Mouse (Mus musculus): ENCODE results near the gene Oprl1. TPM values are rescaled to one million over a fixed set of nuclear protein-coding genes. Genes with fewer than 3 reads are reported as not detected.

Oprl1 gene
- polyA plus RNA-seq, 1 experiment from 2014 or later = 0.14 TPM

DNA sequence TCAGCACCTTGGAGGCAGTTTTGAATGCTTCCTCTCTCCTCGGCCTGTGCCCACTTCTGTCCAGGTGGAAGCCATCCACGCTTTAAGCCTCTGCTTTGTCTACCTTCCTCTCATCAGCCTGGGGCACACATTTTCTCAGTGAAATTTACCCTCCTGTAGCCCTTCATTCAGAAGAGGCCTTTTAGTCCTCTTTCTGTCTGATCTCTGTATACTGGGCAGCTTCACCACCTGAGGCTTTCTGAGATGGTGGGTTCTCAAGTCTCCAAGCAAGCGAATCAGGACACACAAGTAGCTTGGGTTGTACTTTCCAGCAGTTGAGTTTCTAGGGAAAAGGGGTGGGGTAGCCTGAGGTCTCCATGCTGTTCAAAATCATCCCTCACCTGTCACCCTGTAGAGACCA lies 22.5 kb upstream of the Oprl1 start:
- DNase-seq (ENCODE audit: low spot score) = no peak

DNA sequence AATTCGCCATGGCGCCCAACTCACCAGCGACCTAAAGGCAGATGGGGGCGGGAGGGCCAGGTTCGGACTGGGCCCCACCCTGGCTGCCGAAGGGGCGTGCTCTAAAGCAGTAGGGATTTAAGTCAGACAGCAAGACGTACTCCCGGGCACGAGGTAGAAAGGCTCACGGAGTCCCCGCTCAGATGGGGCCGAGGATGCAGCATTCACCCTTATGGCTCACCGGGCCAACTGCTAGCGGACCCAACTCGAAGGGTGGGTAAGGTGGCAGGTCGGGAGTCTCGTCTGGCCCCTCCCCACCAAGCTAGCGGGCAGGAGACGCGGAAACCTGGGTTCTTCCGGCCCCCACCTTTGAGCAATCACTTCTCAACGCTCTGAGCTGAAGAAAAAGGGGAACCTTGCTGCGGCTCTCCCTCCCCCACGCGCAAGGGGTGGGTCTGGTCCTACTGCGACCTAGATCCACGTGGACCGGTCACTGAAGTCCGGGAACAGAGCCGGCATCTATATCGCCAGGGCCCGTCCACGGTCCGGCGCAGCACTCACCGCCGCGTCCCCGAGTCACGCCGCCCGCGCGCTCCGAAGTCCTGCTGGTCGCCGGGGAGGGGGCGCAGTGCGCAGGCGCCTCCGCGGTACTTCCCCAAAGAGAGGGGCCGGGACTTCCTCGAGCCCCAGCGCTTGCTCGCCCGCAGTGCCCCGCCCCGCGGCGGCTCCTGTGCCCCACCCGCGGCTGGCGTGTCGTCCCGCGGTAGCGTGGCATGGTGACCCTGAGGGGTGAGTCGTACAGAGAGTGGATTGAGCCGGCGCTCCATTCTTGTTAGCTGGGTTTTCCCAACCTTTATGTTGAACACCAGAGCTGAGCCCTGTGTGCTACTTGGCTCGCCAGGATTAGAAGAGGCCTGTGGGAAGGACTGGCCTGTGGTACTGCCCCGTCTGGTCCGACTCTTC lies 21.2 kb upstream of the Oprl1 start, which contains the start of gene Rgs19:
Gene Rgs19, minus strand, starts transcription at position 639 of the 942 bp plus-strand sequence.
- DNase-seq (ENCODE audit: low spot score) = peak; percentile 85

DNA sequence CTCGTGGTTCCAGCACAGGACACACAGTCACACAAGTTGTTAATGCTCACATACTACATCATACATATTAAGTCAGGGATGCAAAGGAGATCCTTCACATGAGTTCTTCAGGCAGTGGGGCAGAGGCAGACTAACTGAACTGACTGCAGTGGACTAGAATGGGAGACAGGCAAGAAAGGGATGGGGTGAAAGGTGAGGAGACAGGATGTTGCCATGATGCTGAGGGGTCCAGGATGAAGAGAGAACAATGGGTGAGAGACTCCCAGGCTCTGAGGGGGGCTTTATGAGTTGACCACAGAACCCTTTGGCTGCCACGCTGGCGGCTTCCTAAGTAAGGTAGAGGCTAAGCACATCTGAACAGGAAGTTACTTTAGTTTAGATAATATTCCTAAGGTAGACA lies 20.2 kb upstream of the Oprl1 start:
- DNase-seq (ENCODE audit: low spot score) = no peak

DNA sequence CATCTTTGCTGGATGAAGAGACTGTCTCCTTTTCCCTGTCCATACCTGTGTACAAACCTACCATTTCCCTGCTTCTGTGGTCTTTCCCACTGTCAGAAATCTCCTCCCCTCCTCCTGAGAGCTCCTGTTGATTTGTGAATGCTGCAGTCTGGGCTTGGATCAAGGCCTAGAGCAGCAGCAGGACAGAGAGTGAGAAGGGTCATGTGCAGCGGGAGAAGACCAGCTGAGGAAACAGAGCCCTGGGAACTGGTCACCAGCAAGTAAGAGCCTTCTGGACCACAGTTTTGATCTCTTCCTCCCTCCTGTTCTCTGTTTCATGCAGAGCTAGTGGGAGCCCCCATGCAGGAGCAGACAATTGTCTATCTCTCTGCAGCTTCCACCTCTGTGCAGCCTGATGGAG lies 19.0 kb upstream of the Oprl1 start:
- no peak for DNase-seq (ENCODE audit: low spot score)

DNA sequence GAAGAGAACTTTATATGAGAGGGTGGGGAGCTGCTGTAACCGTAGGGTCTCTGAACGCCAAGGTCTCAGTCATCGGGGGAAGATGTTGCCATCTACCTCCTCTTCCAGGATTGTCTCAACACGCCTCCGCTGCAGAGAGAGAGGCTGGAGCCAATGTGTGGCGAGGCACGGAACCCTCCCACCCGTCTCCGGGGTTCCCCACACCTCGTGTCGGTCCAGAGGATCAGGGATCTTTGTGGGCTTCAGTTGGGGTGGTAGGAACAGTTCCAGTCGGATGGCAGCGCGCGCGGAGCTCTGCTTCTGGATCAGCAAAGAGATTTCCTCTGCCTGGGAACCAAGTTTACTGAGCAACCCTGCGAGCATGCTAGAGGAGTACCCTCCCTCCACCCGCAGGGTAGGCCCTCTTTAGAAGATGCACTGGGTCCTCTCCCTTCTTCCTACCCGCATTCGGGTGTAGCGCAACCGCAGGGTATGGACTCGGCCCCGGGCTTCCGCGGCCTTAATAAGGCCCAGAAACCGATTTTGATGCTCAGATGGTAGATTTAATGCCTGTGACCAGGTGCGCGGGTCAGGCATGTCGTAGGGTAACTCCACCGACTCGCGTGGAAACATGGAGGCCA lies 17.9 kb upstream of the Oprl1 start:
- no peak for DNase-seq (ENCODE audit: low spot score)

DNA sequence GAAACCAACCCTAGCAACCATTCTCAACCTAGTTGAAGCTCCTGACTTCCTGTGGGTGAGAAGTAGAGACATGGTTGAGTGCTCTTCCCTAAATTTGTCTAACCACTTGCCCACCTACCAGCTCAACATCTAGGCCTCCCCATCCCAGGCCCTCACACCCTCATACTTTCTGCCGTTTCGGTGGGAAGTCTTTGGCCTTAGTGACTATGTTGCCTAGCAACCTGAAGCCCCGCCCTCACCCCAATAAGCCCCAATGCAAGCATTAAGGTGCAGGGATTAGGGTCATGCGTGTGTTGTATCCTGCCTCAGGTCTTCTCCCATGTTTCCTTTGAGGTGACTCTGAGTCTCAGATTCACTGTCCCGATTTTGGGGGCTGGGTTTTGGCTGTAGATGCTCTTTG lies 16.6 kb upstream of the Oprl1 start, which contains the start of gene Lkaaear1:
Gene Lkaaear1, minus strand, starts transcription at position 202 of the 400 bp plus-strand sequence.
- DNase-seq (ENCODE audit: low spot score) = no peak

DNA sequence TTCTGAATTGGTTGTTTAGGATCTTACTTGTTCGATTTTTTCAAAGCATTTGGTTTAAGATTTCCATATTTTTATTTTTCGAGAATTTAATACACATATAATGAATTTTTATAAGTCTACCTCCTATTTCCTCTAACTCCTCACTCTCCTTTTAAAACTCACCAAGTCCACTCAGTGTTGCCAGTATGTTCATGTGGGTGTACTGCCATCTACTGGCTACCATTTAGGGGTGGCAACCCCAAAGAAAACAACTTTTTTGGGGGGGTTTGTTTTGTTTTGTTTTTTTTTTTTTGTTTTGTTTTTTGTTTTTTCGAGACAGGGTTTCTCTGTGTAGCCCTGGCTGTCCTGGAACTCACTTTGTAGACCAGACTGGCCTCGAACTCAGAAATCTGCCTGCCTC lies 8.1 kb upstream of the Oprl1 start:
- peak; percentile 26 for DNase-seq (ENCODE audit: low spot score)

DNA sequence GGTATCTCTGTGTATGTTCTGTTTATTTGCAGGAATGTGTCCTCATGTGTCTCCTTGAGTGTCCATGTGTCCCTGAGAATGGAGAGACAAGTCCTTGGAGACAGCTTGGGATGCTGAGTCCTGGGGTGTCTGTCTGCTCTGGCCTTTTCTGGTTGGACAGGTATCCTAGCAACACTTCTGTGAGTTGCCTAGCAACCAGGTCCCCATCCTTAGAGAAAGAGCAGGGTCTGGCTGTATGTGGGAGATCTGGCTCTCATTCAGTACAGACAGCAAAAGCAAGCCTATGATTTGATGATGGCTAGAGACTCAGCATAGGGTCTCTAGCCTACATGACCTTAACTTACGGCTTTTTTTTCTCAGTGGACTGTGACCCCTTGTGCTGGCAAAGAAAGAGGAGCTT lies 1.1 kb upstream of the Oprl1 start:
- no peak for DNase-seq (ENCODE audit: low spot score)

DNA sequence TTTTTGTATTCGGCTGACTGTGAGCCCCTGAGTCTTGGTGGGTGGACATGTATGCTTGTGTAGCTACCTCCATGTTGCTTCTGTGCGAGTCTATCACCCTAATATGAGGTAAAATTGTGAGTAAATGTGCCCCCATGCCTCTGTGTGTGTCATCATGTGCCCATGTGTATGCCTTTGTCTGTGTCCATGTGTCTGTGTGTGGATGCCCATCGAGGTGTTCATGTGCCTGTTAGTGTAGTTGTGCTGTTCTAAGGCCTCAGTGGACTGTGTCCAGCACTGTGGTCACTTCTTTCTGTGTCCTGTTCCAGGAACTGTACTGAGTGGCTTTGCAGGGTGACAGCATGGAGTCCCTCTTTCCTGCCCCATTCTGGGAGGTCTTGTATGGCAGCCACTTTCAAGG lies 566 bp downstream of the Oprl1 start:
- no peak for DNase-seq (ENCODE audit: low spot score)

DNA sequence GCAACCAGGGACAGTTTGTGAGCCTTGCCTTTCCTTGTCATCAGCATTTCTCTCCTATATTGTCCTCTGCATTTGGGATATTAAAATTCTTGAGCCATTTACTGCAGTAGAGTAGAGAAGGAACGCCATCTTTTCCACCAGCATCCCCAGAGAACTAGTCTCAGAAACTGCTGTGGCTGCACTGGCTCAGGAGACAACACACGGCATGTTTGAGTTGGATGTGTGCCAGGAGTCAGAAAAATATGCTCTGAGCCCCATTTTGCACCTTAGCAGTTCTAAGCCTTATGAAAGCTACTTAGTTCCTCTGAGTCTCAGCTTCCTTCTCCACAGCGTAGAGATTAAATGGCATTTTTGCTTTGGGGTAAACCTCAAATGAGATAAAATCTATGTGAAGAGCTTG lies 2.2 kb downstream of the Oprl1 start:
- no peak for DNase-seq (ENCODE audit: low spot score)

DNA sequence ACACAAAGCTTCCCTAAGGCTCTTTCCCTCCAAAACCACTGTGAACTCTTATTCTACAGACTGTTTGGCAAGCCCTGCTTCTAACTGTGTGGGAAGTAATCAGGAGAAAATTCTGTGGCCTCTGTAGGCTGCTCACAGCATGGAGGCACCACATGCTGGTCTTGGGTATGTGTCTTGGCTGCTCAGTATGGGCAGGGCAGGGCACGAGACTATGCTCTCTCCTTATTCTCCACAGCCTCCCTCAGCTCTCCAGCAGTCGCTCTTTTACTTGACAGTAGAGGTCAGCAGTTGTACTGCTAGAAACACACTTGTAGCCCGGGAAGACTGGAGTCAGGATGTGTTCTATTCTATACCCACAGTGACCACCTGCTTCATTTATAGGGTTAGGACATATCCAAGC lies 5.2 kb downstream of the Oprl1 start:
- no peak for DNase-seq (ENCODE audit: low spot score)

DNA sequence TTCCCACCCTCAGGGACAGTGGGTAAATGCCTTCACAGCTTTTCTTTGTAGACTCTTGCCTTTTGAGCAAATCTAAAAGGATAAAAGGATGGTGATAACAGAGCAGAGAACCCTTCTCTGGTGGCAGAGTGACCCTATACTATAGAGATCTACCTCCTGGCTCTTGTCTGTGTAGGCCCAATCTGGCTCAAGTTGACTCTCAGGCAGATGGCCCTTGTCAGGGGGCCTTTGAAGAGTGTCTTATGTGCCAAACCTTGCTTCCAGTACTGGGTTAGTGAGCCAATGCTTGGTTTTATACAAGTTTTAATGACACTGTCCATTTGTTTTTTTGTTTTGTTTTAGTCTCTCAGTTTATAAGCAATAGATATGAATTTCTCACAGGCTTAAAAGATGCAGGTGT lies 6.4 kb downstream of the Oprl1 start:
- DNase-seq (ENCODE audit: low spot score) = no peak

DNA sequence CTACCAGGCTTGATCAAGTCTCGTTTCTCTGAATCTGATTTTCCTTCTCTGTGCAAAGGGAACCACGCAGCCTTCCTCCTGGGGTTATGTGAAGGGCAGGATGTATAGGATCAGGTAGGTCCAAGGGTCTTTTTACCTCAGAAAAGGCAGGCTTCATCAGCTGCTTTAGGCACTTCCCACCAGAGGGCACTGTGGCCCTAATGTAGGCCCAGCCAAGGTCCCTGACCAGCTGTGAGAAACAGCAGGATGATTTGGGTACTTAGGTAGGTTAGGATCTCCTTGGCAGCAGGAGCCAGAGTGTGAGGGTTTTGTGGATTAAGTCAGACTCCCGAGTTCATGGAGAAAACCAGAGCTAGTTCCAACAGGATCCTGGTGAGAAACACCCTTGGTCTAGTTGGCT lies 7.4 kb downstream of the Oprl1 start:
- DNase-seq (ENCODE audit: low spot score) = peak; percentile 36

DNA sequence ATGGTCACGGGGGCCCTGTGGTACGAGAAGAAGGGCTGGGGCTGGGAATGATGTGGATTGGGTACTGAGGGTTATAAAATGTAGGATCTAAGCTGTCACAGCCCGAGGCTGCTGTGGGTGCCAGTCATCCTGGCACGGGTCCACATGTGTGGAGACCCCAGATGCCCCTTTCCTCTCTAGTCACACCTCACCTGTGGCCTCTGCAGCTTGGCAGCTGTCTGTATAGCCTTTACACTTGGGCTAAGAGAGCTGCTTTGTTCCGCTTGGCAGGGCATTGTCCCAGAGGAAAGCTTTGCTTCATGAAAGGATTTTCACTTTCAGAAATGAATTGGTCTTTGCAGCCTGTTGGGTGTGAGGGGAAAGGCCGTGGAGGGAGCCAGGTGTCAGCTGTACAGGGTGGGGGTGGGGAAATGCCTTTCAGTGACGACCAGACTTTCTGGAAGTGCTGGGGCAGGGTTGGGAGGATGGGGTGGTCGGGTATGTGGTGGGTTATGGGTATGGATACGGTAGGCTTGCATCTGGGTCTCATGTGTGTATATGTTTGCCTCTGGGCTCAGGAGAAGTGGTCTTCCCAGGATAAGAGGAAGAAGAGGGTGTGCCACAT lies 12.9 kb downstream of the Oprl1 start:
- no peak for DNase-seq (ENCODE audit: low spot score)

DNA sequence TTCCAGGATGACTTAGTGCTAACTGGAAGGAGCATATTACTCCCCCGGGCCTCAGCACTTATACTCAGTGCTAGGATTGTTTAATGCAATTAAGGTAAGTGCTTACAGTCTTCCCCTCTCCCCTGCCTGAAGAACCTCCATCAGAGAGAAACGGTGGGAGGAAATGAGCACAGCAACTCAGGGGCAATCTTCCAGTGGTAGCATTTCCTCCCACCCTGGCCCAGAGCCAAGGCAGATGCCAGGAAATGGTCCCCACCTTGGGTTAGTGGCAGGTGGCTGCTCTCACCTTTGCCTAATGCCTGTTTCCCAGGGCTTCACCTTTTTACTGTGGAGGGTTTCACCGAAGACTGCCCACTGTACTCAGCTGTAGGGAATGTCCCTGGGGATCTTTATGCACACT lies 15.2 kb downstream of the Oprl1 start:
- DNase-seq (ENCODE audit: low spot score) = no peak

DNA sequence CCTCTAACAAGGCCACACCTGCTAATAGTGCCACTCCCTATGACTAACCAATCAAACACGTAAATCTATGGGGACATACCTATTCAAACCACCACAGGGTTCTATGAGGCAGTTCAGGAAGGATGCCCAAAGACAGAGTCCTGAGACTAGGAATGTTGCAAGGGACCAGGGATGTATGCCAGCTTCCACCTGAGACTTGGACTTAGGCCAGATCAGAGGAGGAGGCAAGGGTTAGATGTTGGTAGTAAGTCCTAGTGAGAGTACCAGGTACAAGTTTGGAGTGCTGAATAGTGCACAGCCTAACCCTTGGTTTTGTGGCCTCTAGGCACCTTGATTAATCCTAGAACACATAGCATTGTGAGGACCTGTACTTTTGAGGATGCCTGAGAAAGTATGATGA lies 37.8 kb downstream of the Oprl1 start:
- DNase-seq (ENCODE audit: low spot score) = no peak

DNA sequence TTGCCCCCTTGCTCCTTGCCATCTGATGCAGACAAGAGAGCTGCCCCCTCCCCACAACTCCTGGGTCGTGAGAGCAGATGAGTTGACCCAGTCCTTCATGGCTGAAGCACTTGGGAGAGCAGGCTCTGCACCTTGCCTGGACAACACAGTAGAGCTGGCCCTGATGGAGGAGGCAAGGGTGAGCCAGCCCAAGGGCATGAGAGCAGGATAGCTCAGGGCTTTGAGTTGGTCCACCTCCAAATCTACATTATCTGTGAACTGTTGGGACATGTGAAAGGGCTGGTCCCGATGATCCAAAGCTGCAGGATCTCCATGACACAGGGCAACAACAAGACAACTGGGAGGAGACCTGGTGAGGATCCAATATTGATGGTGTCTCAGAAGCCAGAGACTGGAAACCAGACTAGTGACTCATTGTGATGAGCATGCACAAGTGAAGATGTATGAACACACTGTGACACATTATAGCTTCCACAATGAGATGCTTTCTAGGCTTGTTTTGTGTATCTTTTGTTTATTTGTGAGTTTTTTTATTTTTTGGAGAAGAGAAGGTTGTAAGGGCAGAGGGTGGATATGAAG lies 43.4 kb downstream of the Oprl1 start:
- DNase-seq (ENCODE audit: low spot score) = no peak

DNA sequence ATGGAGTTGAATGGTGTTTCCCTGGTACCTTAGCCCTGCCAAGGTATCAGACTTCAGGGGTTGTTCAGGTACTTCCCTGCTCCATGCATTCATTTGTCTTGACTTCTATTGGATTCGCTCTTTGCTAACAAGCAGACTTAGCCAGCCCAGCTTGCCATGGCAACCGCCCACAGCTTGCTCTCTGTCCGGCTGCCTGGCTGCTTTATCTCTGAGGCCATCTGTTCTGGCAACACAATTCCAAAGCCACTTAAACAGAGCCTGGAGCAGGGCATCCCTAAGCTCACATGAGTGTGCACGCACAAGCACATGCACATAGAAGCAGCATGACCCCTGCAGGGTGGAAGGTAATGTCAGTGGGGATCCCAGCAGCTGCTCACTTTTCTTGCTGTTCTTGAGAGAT lies 44.2 kb downstream of the Oprl1 start:
- DNase-seq (ENCODE audit: low spot score) = no peak

DNA sequence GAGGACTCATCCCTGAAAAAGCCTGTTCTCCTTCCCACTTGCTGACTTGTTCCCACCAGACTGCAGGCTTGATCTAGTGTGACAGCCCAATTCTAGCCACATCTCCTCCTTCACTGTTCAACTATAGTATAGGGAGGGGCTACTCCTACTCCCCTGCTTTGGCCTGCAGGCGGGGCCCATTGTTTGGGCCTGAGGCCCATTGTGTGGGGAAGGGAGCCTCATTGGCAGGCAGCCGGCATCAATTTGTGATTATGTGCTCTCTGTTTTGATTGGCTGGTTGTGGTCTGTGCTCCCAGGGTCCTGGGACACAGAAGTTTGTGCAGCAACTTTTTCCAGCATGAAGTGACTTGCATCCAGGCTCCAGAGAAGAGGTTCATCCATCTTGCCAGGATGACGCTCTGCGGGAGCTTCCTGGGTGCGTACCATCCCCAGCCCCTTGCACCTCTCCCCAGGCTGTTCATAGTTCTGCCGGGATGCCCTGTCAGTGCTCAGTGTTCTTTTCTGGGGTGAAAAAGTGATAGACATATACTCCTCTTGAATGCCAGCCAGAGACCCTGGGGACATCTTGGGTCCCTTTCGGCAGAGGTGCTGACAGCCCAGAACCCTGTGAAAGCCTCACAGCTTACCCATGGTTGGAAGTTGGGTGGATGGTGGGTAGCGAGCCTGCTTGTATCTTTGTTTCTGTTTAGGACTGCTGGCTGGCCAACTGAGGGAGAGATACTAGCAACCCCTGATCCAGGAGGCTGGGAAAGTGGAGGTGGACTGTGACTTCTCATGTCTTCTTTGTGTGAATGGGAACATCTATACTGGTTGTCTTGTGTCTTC lies 48.4 kb downstream of the Oprl1 start, which contains the start of gene Myt1:
Gene Myt1, plus strand, starts transcription at position 327 of the 825 bp plus-strand sequence.
- DNase-seq (ENCODE audit: low spot score) = no peak

DNA sequence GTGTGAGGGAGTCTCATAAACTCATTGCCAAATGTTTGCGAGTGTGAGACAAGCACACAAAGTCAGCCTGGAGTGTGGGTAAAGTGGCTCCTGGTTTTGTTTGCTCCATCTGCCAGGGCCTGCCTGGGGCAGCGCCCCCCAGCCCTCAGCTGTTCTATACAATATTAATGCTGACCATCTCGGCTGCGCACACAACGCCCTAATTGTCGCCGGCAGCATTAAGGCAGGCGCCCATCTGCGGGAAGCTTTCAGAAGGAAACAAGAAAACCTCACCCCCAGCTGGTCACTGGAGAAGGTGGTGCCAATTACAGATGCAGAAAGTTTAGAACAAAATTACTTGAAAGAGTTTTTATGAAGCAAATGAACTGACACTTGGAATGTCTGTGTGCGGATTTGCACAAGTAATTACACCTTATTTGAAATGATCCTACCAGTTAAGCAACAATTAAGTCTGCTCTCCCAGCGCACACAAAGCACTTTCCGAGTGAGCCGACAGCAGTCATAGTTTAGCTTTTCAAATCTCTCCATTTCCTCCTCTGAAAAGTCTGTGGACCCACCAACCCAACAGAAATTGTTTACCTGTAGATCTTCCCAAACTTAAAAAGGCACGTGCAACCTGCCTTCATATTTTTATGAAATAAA lies 49.2 kb downstream of the Oprl1 start:
- DNase-seq (ENCODE audit: low spot score) = no peak
